Mouse (Mus musculus) retina, adult 2 months (tissue): ENCODE data around the gene Rcsd1.

Source experiments
- DNase-seq: peaks from one replicate; pipeline ENCODE4 v3.0.0-alpha.2; 2012; ENCODE audit warnings: low read depth, low spot score

Gene Rcsd1

GRCm38 (mm10) chr1:165717711-165718542 is 8.4 kb upstream of the Rcsd1 start:
- no peak for DNase-seq

DNA sequence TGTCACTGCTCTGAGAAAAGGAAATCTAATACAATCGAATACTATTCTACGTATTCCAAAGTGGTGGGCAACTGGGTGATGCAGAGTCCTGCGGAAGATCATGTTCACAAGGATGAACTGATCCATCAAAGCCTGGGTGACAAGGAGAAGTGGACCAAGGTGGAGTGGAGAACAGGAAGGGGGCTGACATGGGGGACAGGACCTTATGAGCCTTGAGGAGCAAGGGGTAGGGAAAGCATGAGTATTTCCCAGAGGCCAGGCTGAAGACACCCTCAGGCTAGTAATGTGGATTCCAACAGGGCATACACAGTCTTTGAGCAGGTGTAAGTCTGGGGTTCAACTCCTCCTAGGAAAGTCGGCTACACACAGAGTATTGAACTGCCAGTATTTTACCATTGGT is 6.9 kb upstream of the Rcsd1 start:
- no peak for DNase-seq

DNA sequence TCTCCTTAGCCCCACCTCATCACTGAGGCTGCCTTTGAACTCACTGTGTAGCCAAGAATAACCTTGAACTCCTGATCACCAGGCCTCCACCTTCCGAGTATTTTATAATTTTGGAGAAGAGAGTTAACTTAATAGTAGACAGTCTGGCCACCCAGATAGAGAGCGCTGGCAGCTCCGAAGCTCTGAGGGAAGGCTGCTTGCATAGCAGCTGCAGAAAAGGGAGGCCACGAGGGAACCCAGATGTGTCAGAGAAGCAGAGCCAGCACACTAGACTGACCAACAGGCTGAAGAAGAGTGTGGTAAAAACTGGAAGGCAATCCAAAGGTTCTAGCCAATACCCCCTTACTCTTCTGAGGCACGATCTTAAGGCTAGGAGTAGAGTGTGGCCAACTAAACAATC is 4.2 kb upstream of the Rcsd1 start:
- DNase-seq: no peak

GRCm38 (mm10) chr1:165711914-165712313 is 2.4 kb upstream of the Rcsd1 start:
- no peak for DNase-seq

DNA sequence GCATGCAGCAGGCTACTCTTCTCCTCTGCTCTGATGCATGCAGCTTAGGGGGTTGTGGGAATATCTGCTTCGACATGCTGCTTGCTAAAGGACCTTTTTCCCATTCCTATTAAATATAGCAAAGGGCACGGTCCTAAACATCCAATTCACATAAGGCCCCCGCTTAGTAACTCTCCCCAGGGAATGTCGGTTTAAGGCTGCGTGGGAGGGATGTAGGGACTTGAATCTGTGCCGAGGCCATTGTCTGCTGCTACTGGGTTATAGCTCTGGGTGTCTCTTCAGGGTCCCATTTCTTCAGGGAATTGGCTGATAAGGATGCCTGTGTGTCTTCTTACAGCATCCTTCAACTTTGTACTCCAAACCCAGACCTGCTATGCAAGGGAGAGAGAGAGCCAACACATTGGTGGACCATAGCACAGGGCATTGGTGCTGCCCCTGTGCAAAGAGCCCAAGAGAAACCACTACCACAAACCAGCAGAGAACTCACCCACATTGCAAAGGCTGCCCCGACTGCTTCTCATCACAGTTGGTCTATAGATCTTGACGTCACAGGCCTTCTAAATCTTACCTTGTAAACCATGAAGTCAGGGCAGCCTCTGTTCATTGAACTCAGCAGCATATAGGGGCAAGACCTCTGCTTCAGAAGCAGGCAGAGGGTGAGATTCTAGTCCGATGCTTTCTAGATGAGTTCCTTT is 724 bp downstream of the Rcsd1 start:
- DNase-seq: no peak

DNA sequence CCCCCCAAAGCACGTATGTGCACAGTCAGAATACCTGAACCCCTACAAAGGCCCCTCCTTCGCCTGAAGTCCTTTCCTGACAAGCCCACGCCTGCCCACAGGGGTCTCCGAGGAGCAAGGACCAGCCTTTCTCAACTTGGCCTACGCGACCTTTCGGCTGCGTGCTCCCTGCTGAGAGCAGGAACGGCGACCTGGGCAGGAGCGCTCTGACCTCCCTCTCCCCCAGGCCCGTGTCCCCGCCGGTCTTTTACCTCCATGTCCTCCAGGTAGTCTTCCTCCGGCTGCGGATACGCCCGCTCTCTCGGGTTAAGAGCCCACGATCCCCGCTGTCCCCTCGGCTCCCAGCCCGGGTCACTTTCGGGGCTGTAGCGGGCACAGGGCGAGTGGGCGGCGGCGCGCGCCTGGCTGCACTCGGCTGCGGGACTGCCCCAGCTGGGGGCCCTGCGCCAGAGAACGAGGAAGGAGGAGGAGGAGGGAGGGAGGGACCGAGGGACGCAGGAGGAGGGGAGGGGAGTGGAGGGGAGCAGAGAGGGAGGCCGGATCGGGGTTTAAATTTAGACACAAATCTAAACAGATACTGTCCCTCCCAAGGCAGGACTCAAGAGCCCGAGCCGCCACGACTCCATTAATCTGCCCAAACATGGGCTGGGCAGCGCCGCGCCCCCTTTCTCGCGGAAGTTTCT is 1.8 kb downstream of the Rcsd1 start:
- DNase-seq: no peak

GRCm38 (mm10) chr1:165707241-165707639 is 2.3 kb downstream of the Rcsd1 start:
- no peak for DNase-seq

- no peak for DNase-seq
Measured at GRCm38 (mm10) chr1:165706492-165706891, 3.1 kb downstream of the Rcsd1 start.

GRCm38 (mm10) chr1:165705868-165706348 is 3.6 kb downstream of the Rcsd1 start:
- no peak for DNase-seq

- DNase-seq: no peak
Measured at GRCm38 (mm10) chr1:165705368-165705767, 4.2 kb downstream of the Rcsd1 start.

DNA sequence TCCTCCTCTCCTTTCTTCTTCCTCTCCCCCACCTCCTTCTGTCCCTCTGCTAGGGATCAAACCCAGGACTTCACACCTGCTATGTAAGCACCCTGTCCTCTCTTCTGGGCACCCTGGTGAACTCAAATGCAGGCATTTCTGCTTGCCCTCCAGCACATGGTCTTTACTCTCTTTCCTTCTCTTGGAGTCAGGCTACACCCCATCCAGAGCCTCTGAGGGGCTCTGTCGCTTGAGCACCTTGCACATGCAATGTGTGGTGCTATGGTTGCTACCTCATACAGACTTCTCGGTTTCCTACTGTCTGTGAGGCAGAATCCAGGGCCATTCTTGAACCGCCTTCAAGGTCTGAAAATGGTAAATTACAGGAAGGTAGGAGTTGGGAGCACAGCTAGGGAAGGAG is 4.7 kb downstream of the Rcsd1 start:
- DNase-seq: no peak

DNA sequence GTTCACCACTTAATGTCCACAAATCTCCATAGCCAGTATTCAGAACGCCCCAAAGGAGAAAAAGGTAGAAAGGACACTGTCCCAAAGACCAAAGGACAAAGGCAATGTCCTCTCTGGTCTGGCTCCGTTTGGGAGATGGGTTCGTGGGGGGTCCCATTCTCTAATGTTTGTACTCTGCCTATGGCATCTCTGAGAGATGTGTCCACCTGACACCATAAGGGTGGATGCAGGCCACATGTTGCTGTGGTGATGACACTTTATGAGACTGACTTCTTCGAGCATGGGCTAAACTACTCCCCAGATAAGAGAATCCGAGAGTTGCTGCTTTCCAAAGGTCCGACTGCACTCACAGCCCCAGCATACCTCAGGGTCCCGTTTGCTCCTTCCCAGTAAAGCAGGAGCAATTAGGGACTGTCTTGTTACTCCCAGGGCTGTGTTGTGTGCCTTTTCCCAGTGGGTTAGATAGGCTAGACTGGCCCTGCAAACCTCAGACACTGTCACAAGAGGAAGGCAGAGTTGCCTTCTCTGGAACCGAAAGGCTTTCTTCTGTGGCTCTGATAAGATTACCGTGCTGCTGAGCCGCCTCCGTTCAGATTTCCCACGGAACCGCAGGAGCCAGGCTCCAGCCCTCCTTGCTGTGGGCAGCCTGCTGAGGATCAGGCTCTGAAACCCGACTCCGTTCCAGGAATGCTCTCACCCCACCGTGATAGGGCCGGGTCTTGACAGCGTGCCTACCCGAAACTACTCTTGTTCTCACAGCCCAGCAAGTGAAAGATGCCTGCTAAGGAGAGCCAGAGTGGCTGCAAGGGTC is 7.1 kb downstream of the Rcsd1 start:
- no peak for DNase-seq

DNA sequence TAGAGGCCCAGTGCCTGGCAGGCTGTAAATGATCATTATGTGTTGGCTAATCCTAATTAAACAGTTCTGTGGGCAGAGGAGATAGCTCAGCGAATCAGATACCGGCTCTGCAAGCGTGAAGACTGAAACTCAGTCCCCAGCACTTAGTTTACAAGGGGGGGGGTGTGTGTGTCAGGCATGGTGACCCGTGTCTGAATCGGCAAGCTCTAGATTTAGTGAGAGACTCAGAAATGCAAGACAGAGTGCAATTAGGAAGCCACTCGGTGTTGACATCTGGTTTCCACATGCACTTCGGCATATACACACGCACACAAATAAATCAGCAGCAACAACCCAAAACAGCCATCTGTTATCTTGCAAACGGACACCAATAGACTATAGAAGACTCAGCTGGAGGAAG is 8.0 kb downstream of the Rcsd1 start:
- no peak for DNase-seq

DNA sequence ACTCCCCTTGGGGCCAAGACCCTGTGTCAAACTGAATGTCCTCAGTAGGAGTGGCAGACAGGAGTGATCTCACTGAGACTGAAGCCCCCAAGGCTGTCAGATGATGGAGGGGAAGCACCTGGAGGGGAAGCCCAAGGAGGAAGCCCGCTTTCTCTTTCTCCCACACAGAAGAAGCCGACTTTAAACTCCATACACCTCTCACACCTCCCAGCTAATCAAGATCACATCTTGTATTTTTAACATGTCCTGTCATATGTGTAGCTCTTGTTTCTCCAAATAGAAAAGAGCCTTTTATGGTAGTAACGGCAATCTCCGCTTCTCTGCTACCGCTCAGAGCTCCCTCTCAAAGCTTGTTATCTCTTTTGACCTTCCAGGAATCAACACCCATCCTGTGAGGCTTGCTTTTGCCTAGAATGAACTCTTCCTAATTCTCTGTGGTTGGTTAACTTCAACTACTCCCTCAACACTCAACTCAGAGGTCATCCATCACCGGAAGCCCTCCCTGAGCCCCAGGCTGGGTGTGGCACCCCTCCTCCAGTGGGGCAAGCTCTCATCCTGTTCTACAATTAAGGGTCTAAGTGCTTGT is 8.5 kb downstream of the Rcsd1 start:
- no peak for DNase-seq

DNA sequence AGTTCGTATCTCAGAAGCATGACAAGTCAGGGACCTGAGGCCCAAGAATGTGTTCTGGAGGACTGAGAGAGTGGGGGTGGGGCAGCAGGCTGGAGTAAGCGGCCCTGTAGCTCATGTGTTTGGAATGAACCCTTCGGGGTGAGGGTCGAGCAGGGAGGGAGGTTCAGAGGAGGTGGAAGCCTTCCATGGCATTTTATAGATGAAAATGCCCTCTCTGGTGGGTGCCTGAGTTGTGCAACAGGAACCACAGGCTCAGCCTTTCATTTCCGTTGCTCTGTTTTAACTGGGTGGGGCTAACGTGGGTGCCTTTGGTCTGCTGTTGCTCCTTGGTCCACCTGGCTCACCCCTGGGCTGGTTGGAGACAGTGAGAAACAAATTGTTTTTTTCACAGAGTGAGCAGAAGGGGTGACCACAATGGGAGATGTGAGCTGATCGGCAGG is 9.2 kb downstream of the Rcsd1 start:
- no peak for DNase-seq

DNA sequence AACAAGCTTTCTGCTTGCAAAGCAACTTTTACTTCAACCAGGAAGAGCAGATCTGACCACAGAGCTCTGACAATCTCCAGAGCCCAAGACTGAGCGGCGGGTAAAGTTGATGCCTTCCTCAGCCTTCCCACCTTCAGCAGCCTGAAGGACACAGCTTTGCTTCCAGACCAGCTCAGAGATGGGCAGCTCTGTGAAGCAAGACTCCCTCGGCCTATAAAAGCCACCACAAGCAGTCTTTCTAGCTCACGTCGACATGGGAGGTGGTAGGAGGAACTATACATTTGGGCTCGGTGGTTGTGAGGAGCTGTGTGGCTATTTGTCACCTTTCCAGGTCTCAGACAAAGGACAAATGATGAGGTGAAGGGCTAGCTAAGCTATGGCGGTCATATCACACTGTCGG is 11.9 kb downstream of the Rcsd1 start:
- no peak for DNase-seq

GRCm38 (mm10) chr1:165696870-165697269 is 12.7 kb downstream of the Rcsd1 start:
- DNase-seq: no peak

GRCm38 (mm10) chr1:165696040-165696439 is 13.5 kb downstream of the Rcsd1 start:
- DNase-seq: no peak

GRCm38 (mm10) chr1:165695392-165696014 is 14.1 kb downstream of the Rcsd1 start:
- DNase-seq: no peak

- no peak for DNase-seq
Measured at GRCm38 (mm10) chr1:165693856-165694255, 15.7 kb downstream of the Rcsd1 start.

GRCm38 (mm10) chr1:165691516-165691915 is 18.0 kb downstream of the Rcsd1 start:
- DNase-seq: no peak
